Mouse (Mus musculus): ENCODE measurements around the gene Syt14.

GRCm38 (mm10) chr1:193060167-193060566 lies 24.6 kb upstream of the Syt14 start:
- no peak for TF ChIP-seq GATA1 (IDR thresholded peaks at IDR 0.05; ENCODE audit: borderline replicate concordance, low read length)
- no peak for TF ChIP-seq FLI1 (IDR thresholded peaks at IDR 0.05; ENCODE audit: low read length)

All from megakaryocyte, embryonic 14.5 days (primary cell).